Mouse (Mus musculus): ENCODE results near the gene Cyb5d1. TPM values are rescaled to one million over a fixed set of nuclear protein-coding genes. Genes with fewer than 3 reads are reported as not detected.

Gene Cyb5d1
- polyA plus RNA-seq, 1 experiment = 23.0 TPM

DNA sequence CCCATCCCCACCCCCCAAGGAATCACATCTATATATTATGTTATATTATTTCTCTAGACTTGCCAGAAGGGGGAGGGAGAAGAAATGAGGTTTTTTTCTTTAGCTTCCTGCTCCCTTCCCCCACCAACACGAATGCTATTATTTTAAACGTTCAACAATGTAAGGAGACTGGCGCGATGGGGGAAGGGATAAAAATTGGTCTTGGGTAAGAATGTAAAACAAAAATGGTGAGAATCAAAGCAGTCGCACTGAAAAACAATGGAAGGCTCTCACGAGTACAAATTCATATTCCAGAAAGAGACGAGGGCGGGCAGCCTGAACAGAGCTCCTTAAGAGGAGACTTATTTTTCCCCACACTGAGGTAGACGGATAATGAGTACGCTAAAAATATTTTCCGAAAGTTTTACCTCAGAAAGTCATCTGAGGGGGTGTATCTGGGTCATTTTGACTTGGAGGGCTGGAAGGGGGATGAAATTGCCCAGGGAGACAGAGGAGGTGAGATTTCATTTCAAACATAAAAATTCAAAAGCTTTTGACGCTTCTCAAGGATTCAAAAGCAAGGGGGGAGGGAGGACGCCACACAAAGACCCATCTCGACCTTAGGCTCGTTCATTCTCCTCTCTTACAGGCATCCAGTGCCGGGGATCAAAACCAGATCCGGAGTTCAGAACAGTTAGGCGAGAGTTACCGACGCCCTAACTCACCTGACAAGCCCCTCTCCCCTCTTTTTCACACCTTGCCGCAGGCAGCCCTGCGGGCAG, 28.4 kb downstream of the Cyb5d1 start:
- Histone ChIP-seq H3K4me3 (peak overlapping the region; percentile 56), H3ac (ENCODE audit: control insufficient read depth, insufficient read length) (peak overlapping the region; percentile 82), H3K79me2 (ENCODE audit: control insufficient read depth, insufficient read depth) (peaks cover 13% of the 10 kb centered on the region), H3K27me3 (ENCODE audit: control insufficient read depth, insufficient read depth, insufficient read length) (no peaks in the 10 kb centered on the region), H3K36me3 (ENCODE audit: control insufficient read depth, insufficient read depth) (no peaks in the 10 kb centered on the region), H3K4me2 (ENCODE audit: low read depth) (peak overlapping the region; percentile 99)
- TF ChIP-seq POLR2A (IDR thresholded peaks at IDR 0.05; ENCODE audit: insufficient read length, low read depth) (no peak), CEBPB (IDR thresholded peaks at IDR 0.05; ENCODE audit: insufficient read depth, poor library complexity, severe bottlenecking) (no peak), REST (IDR thresholded peaks at IDR 0.05; ENCODE audit: insufficient read depth, insufficient read length) (no peak), TCF3 (IDR thresholded peaks at IDR 0.05; ENCODE audit: insufficient read length, low read depth) (no peak), MYOG (IDR thresholded peaks at IDR 0.05; ENCODE audit: control insufficient read depth in 1 of 3, insufficient read depth in 1 of 3, insufficient read length in 2 of 3, low read depth in 2 of 3) (no peak), E2F4 (IDR thresholded peaks at IDR 0.05; ENCODE audit: insufficient read depth) (no peak), SRF (IDR thresholded peaks at IDR 0.05; ENCODE audit: control insufficient read depth, insufficient read length, low read depth) (no peak), POLR2AphosphoS2 (IDR thresholded peaks at IDR 0.05; ENCODE audit: insufficient read length, low read depth) (no peak), MYOD1 (IDR thresholded peaks at IDR 0.05; ENCODE audit: control insufficient read depth in 1 of 3, insufficient read length in 2 of 3, low read depth in 2 of 3) (no peak), MAX (IDR thresholded peaks at IDR 0.05; ENCODE audit: low read depth) (no peak), USF1 (IDR thresholded peaks at IDR 0.05; ENCODE audit: low read depth) (no peak), TCF12 (IDR thresholded peaks at IDR 0.05; ENCODE audit: insufficient read depth, poor library complexity, severe bottlenecking) (no peak)

DNA sequence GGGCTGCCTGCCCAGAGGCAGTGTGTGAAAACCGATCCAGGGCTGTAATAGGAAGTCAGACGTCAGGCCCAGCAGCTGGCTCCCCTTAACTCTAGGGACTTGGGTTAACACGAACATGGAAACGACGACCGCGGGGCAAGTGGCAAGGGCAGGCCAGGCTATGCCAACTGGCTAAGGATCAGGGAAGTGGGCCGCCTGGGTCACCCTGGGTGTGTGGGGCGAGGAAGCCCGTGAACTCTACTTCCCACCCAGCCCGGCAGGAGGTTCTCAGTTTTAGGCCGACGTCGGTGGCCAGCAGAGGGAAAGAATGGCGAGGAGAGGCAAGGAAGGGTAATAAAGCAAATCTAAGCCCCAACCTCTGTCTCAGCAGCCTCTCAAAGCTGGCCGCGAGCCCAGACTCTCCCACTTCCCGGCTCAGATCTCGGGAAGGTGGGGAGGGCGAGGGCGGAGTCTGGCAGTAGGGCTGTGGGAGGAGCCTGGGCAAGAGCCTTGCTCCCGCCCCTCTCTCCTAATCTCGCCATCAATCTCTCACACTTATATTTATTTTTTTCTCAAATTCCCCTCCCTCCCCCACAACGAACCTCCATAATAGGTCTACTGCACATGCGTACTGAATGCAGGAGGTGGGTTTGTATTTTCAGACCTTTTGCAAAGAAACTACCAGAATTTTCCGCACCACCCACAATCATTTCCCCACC, 29.1 kb downstream of the Cyb5d1 start:
- peak overlapping the region; percentile 56 for H3K4me3 ChIP-seq
- peaks cover 5% of the 10 kb centered on the region for H3K36me3 ChIP-seq (ENCODE audit: control insufficient read depth, insufficient read depth)
- peak overlapping the region; percentile 99 for H3K4me2 ChIP-seq (ENCODE audit: low read depth)
- H3ac ChIP-seq (ENCODE audit: control insufficient read depth, insufficient read length) = peak overlapping the region; percentile 2
- H3K27me3 ChIP-seq (ENCODE audit: control insufficient read depth, insufficient read depth, insufficient read length) = no peaks in the 10 kb centered on the region
- H3K79me2 ChIP-seq (ENCODE audit: control insufficient read depth, insufficient read depth) = peaks cover 13% of the 10 kb centered on the region
- TF ChIP-seq MYOG (IDR thresholded peaks at IDR 0.05; ENCODE audit: control insufficient read depth in 1 of 3, insufficient read depth in 1 of 3, insufficient read length in 2 of 3, low read depth in 2 of 3) (peak; percentile 51 to 86 (median 69)), MYOD1 (IDR thresholded peaks at IDR 0.05; ENCODE audit: control insufficient read depth in 1 of 3, insufficient read length in 2 of 3, low read depth in 2 of 3) (peak in 2 of 3 experiments; percentile 82 to 83), E2F4 (IDR thresholded peaks at IDR 0.05; ENCODE audit: insufficient read depth) (no peak), USF1 (IDR thresholded peaks at IDR 0.05; ENCODE audit: low read depth) (no peak), POLR2AphosphoS2 (IDR thresholded peaks at IDR 0.05; ENCODE audit: insufficient read length, low read depth) (peak; percentile 76), CEBPB (IDR thresholded peaks at IDR 0.05; ENCODE audit: insufficient read depth, poor library complexity, severe bottlenecking) (no peak), SRF (IDR thresholded peaks at IDR 0.05; ENCODE audit: control insufficient read depth, insufficient read length, low read depth) (no peak), MAX (IDR thresholded peaks at IDR 0.05; ENCODE audit: low read depth) (no peak), POLR2A (IDR thresholded peaks at IDR 0.05; ENCODE audit: insufficient read length, low read depth) (peak; percentile 63), TCF3 (IDR thresholded peaks at IDR 0.05; ENCODE audit: insufficient read length, low read depth) (no peak)

DNA sequence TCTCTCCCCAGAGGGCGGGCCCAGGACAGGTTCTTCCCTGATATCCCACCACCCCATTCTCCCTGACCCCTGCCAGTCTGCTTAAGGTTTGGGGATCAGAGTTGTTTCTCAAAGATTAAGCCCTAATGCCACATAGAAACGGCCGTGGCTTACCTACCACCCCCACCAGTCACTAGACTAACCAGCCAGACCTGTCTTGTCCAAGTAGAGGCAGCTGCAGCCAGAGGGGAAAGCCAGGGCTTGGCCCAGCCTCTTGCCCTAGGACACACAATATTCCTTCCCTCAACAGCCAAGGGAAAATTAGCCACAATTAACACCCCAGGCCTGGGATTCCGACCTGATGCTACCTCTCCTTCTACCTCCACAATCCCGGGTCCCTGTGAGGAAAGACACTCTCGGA, 29.7 kb downstream of the Cyb5d1 start:
- peaks cover 13% of the 10 kb centered on the region for H3K79me2 ChIP-seq (ENCODE audit: control insufficient read depth, insufficient read depth)
- H3K27me3 ChIP-seq (ENCODE audit: control insufficient read depth, insufficient read depth, insufficient read length) = no peaks in the 10 kb centered on the region
- TF ChIP-seq MYOD1 (IDR thresholded peaks at IDR 0.05; ENCODE audit: control insufficient read depth in 1 of 3, insufficient read length in 2 of 3, low read depth in 2 of 3) = peak in 1 of 3 experiments; percentile 18
- no peak for TF ChIP-seq SRF (IDR thresholded peaks at IDR 0.05; ENCODE audit: control insufficient read depth, insufficient read length, low read depth)
- peak overlapping the region; percentile 99 for H3K4me2 ChIP-seq (ENCODE audit: low read depth)
- peak overlapping the region; percentile 2 for H3ac ChIP-seq (ENCODE audit: control insufficient read depth, insufficient read length)
- peak overlapping the region; percentile 56 for H3K4me3 ChIP-seq
- peaks cover 11% of the 10 kb centered on the region for H3K36me3 ChIP-seq (ENCODE audit: control insufficient read depth, insufficient read depth)

DNA sequence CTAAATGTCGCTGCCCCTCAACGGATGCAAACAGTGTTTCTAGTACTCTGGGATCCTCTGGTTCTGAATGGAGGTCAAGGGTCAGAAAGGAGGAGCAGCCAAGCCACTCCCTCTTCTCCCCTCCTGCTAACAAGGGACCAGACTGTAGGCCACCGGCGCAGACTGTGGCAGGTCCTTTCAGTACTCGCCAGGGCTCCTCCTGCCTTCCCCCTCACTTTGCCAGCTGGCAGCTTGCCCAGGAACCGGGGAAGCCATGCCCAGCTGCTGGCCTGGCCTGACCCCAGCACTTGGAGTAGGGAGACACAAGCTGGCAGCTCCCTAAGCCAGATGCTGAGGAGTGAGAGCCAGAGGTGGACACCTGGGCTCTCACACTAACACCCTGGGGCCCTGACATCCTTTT, 30.5 kb downstream of the Cyb5d1 start:
- Histone ChIP-seq H3K79me2 (ENCODE audit: control insufficient read depth, insufficient read depth) (peaks cover 13% of the 10 kb centered on the region), H3K27me3 (ENCODE audit: control insufficient read depth, insufficient read depth, insufficient read length) (no peaks in the 10 kb centered on the region), H3K4me3 (peak overlapping the region; percentile 56), H3ac (ENCODE audit: control insufficient read depth, insufficient read length) (no peak overlapping the region), H3K36me3 (ENCODE audit: control insufficient read depth, insufficient read depth) (peaks cover 18% of the 10 kb centered on the region), H3K4me2 (ENCODE audit: low read depth) (peak overlapping the region; percentile 99)
- TF ChIP-seq POLR2A (IDR thresholded peaks at IDR 0.05; ENCODE audit: insufficient read length, low read depth) = peak; percentile 35
- no peak for TF ChIP-seq USF1 (IDR thresholded peaks at IDR 0.05; ENCODE audit: low read depth)
- peak; percentile 58 for TF ChIP-seq TCF12 (IDR thresholded peaks at IDR 0.05; ENCODE audit: insufficient read depth, poor library complexity, severe bottlenecking)
- no peak for TF ChIP-seq CEBPB (IDR thresholded peaks at IDR 0.05; ENCODE audit: insufficient read depth, poor library complexity, severe bottlenecking)
- no peak for TF ChIP-seq E2F4 (IDR thresholded peaks at IDR 0.05; ENCODE audit: insufficient read depth)
- peak; percentile 38 to 94 (median 79) for TF ChIP-seq MYOG (IDR thresholded peaks at IDR 0.05; ENCODE audit: control insufficient read depth in 1 of 3, insufficient read depth in 1 of 3, insufficient read length in 2 of 3, low read depth in 2 of 3)
- TF ChIP-seq MAX (IDR thresholded peaks at IDR 0.05; ENCODE audit: low read depth) = no peak
- TF ChIP-seq MYOD1 (IDR thresholded peaks at IDR 0.05; ENCODE audit: control insufficient read depth in 1 of 3, insufficient read length in 2 of 3, low read depth in 2 of 3) = peak in 2 of 3 experiments; percentile 87 to 92
- TF ChIP-seq REST (IDR thresholded peaks at IDR 0.05; ENCODE audit: insufficient read depth, insufficient read length) = no peak
- TF ChIP-seq TCF3 (IDR thresholded peaks at IDR 0.05; ENCODE audit: insufficient read length, low read depth) = peak; percentile 50
- TF ChIP-seq SRF (IDR thresholded peaks at IDR 0.05; ENCODE audit: control insufficient read depth, insufficient read length, low read depth) = no peak

Measured in myocyte (in vitro differentiated cells).